Comparison of ENCODE assay signal across 12 mouse cellular contexts in genomic region chr19:55136693-55137427, GRCm38 (mm10). TPM values are rescaled to one million over a fixed set of nuclear protein-coding genes. Genes with fewer than 3 reads are reported as not detected.
A peak's percentile ranks its signal among the peaks of the same experiment; 100 is the strongest.
DNase-seq lines count a peak whose midpoint lies in the region; ATAC-seq and TF ChIP-seq lines count a peak whose summit lies in the region.
"Had no signal": no experiment of that assay in that cellular context is flagged by ENCODE, and none has a peak within 500 bp of the region (broad histone marks: within the 10 kb centered on the region; RNA-seq: fewer than 3 reads in every experiment).

No protein-coding gene starts in this region.

- H3K9me3 ChIP-seq in limb, embryonic 14.5 days (ENCODE audit: control insufficient read depth, low read length), result no peaks in the 10 kb centered on the region
- H3K9me3 ChIP-seq in limb, embryonic 10.5 days (replicated peaks), result no peaks in the 10 kb centered on the region
- H3K9me3 ChIP-seq: hindbrain, embryonic 13.5 days had no signal

- H3K9ac ChIP-seq in limb, embryonic 14.5 days (ENCODE audit: low read depth, low read length, severe bottlenecking), result no peak overlapping the region
- H3K9ac ChIP-seq: hindbrain, embryonic 13.5 days had no signal

- DNase-seq in limb, embryonic 14.5 days (ENCODE audit: low spot score), result peak; percentile 15
- no peak for DNase-seq in limb, embryonic 10.5 days (ENCODE audit: low spot score)
- DNase-seq in heart, adult 8-10 months (ENCODE audit: low spot score), result peak; percentile 52
- DNase-seq in kidney, adult 9 months, result peak; percentile 86
- peak; percentile 61 for DNase-seq in lung, postnatal 36 days
- no peak for DNase-seq in urinary bladder, postnatal 10 days (ENCODE audit: low spot score)
- DNase-seq in thymus, adult 18-20 months, result no peak
- DNase-seq in spleen, postnatal 10 days (ENCODE audit: low spot score in 2 of 2), result no peak
- DNase-seq: adrenal gland, adult 2 months; cerebellum, postnatal 36 days; liver had no signal

- no peaks in the 10 kb centered on the region for H3K27me3 ChIP-seq in limb, embryonic 14.5 days (ENCODE audit: control insufficient read depth, insufficient read depth, low read length)
- H3K27me3 ChIP-seq in limb, embryonic 10.5 days (ENCODE audit: low read depth, poor library complexity, severe bottlenecking), result no peaks in the 10 kb centered on the region
- H3K27me3 ChIP-seq: hindbrain, embryonic 13.5 days had no signal

- WGBS in limb, embryonic 14.5 days, result 49% methylated on average over 4 of the region's 4 CpGs
- WGBS in limb, embryonic 10.5 days, result 67% methylated on average over 4 of the region's 4 CpGs

- no peak overlapping the region for H3K27ac ChIP-seq in limb, embryonic 14.5 days (replicated peaks; ENCODE audit: low read depth, low read length)
- H3K27ac ChIP-seq in limb, embryonic 10.5 days, result no peak overlapping the region

- H3K4me2 ChIP-seq in limb, embryonic 14.5 days (replicated peaks; ENCODE audit: low read depth, low read length, severe bottlenecking), result no peak overlapping the region
- H3K4me2 ChIP-seq: hindbrain, embryonic 13.5 days had no signal

- H3K36me3 ChIP-seq in limb, embryonic 14.5 days (ENCODE audit: control insufficient read depth, insufficient read depth, low read length), result no peaks in the 10 kb centered on the region
- H3K36me3 ChIP-seq in limb, embryonic 10.5 days, result no peaks in the 10 kb centered on the region
- H3K36me3 ChIP-seq: hindbrain, embryonic 13.5 days had no signal

- no peaks in the 10 kb centered on the region for H3K4me1 ChIP-seq in limb, embryonic 14.5 days (ENCODE audit: control insufficient read depth, insufficient read depth, low read length)
- H3K4me1 ChIP-seq in limb, embryonic 10.5 days, result 0 out of 2 replicates have a peak, but pooled peaks cover 3% of the 10 kb centered on the region

- H3K4me3 ChIP-seq in limb, embryonic 14.5 days (replicated peaks; ENCODE audit: low read length), result no peak overlapping the region
- H3K4me3 ChIP-seq in limb, embryonic 10.5 days, result no peak overlapping the region
- H3K4me3 ChIP-seq: hindbrain, embryonic 13.5 days had no signal

- ATAC-seq in limb, embryonic 14.5 days (ENCODE audit: low FRiP score, low read depth), result no peak

- TF ChIP-seq POLR2A in limb, embryonic 14.5 days (IDR thresholded peaks at IDR 0.05; ENCODE audit: borderline replicate concordance, extremely low read depth, insufficient read depth, insufficient read length), result no peak

RNA-seq across cellular contexts. Expression of gene Gpam, which starts 9.8 kb away (rescaled TPM):
- polyA plus RNA-seq in limb, embryonic 14.5 days (2012; rRNA removed), result 15.9 and 19.1 TPM in 2 replicates
- polyA plus RNA-seq in limb, embryonic 14.5 days (2014; fragmentation: Nextera tagmentation; extraction: Ambion mirVana), result 16.0 and 18.2 TPM in 2 replicates
- polyA plus RNA-seq in limb, embryonic 10.5 days (2016; fragmentation: Nextera tagmentation; extraction: Ambion mirVana), result 15.8 and 16.2 TPM in 2 replicates
- total RNA-seq in heart, adult 8-10 months (2022), result 100 to 1,000 TPM; 170 to 216 (median 189) TPM

RNA-seq across cellular contexts. Expression of gene Tectb, which starts 43.7 kb away (rescaled TPM):
- not detected in 2 replicates for polyA plus RNA-seq in limb, embryonic 14.5 days (2012; rRNA removed)
- polyA plus RNA-seq in limb, embryonic 14.5 days (2014; fragmentation: Nextera tagmentation; extraction: Ambion mirVana), result 0.11 TPM in 1 of 2 replicates, not detected in the other
- not detected in 2 replicates for polyA plus RNA-seq in limb, embryonic 10.5 days (2016; fragmentation: Nextera tagmentation; extraction: Ambion mirVana)
- under 1 TPM; 0.14 to 0.41 (median 0.29) TPM for total RNA-seq in heart, adult 8-10 months (2022)
- polyA plus RNA-seq: adrenal gland, adult 2 months had no signal

Comparison
In these comparisons a context has a peak if more than half of its experiments do, and no peak if none do; other contexts are left out.
1. DNase-seq: peak in limb, embryonic 14.5 days (single experiment), heart, adult 8-10 months (single experiment), kidney, adult 9 months (single experiment) and lung, postnatal 36 days (single experiment); none in limb, embryonic 10.5 days (single experiment), urinary bladder, postnatal 10 days (single experiment), thymus, adult 18-20 months (0 of 2) and spleen, postnatal 10 days (0 of 2).